Mouse (Mus musculus) intestine, postnatal 0 days (tissue): ENCODE data around the gene Mob3b. TPM values are rescaled to one million over a fixed set of nuclear protein-coding genes. Genes with fewer than 3 reads are reported as not detected.

ENCODE experiments used
- ATAC-seq: fragments of 200-750 bp; cut with Nextera tagmentation; 2 replicates; pipeline ENCODE4 v1.8.0; 2017; ENCODE audit warnings: mild to moderate bottlenecking, moderate TSS enrichment, moderate library complexity
- H3K27ac ChIP-seq: fragments of 300-500 bp; sonication (generic); 2 replicates; pipeline ENCODE4 v1.5.1; 2014; ENCODE audit warnings: mild to moderate bottlenecking, low read depth, low read length, moderate library complexity
- H3K27me3 ChIP-seq: fragments of 300-500 bp; sonication (generic); replicated peaks from 2 replicates; pipeline ENCODE4 v1.6.1; 2014; ENCODE audit warnings: low read length, mixed read lengths; ENCODE audit not compliant: control insufficient read depth, insufficient read depth
- H3K36me3 ChIP-seq: fragments of 300-500 bp; sonication (generic); 2 replicates; pipeline ENCODE4 v1.6.1; 2014; ENCODE audit warnings: mild to moderate bottlenecking, moderate library complexity; ENCODE audit not compliant: control insufficient read depth, insufficient read depth
- H3K4me1 ChIP-seq: fragments of 300-500 bp; sonication (generic); replicated peaks from 2 replicates; pipeline ENCODE4 v1.6.1; 2014; ENCODE audit warnings: antibody characterized with exemption, low read length, mixed read lengths; ENCODE audit not compliant: control insufficient read depth, insufficient read depth
- H3K4me2 ChIP-seq: fragments of 300-500 bp; sonication (generic); replicated peaks from 2 replicates; pipeline ENCODE4 v1.6.1; 2014; ENCODE audit warnings: low read depth, mild to moderate bottlenecking, moderate library complexity
- H3K4me3 ChIP-seq: fragments of 300-500 bp; sonication (generic); 2 replicates; pipeline ENCODE4 v1.5.1; 2014; ENCODE audit warnings: low read depth, low read length
- H3K9ac ChIP-seq: fragments of 300-500 bp; sonication (generic); 2 replicates; pipeline ENCODE4 v1.6.1; 2014; ENCODE audit warnings: mild to moderate bottlenecking, low read depth, low read length
- H3K9me3 ChIP-seq: fragments of 300-500 bp; sonication (generic); 2 replicates; pipeline ENCODE4 v1.6.1; 2016; ENCODE audit warnings: mixed run types; ENCODE audit not compliant: control insufficient read depth
- CTCF ChIP-seq: sonication (generic); IDR thresholded peaks from 2 replicates; pipeline ENCODE4 v1.5.1; 2016; ENCODE audit warnings: low read depth, mild to moderate bottlenecking, control low read depth, antibody characterized with exemption, moderate library complexity
- WGBS: fragments of 180-500 bp; shearing (Covaris S2); extraction: QIAGEN DNeasy Blood & Tissue Kit; methylation state at CpG from one replicate; pipeline ENCODE4 v1.1.7; 2014; 5-methylcytosine and 5-hydroxymethylcytosine counted together
- polyA plus RNA-seq: library from polyadenylated mRNA; unstranded; fragments of >200 nt; fragmentation: Nextera tagmentation; extraction: Ambion mirVana; gene quantifications from 2 replicates; pipeline ENCODE4 v1.2.1, GENCODE M21; 2015

Gene Mob3b
- polyA plus RNA-seq, 1 experiment from 2014 or later: 21.0 TPM

GRCm38 (mm10) chr4:35099210-35099864 is 57.9 kb downstream of the Mob3b start:
- peak overlapping the region; percentile 21 for H3K4me3 ChIP-seq

GRCm38 (mm10) chr4:35098552-35098951 is 58.7 kb downstream of the Mob3b start:
- Histone ChIP-seq H3K27ac (peak overlapping the region; percentile 93), H3K9me3 (no peaks in the 10 kb centered on the region), H3K4me2 (peak overlapping the region; percentile 45), H3K9ac (no peak overlapping the region), H3K36me3 (no peaks in the 10 kb centered on the region), H3K4me1 (peaks cover 14% of the 10 kb centered on the region), H3K27me3 (no peaks in the 10 kb centered on the region), H3K4me3 (no peak overlapping the region)
- TF ChIP-seq CTCF: no peak
- ATAC-seq: peak; percentile 67
- 43% methylated on average over 6 of the region's 6 CpGs for WGBS

More at GRCm38 (mm10) chr4:35099210-35099864, 57.9 kb downstream of the Mob3b start:
- Histone ChIP-seq H3K9ac (no peak overlapping the region), H3K9me3 (no peaks in the 10 kb centered on the region), H3K27me3 (no peaks in the 10 kb centered on the region), H3K27ac (peak overlapping the region; percentile 93), H3K36me3 (no peaks in the 10 kb centered on the region), H3K4me1 (peaks cover 14% of the 10 kb centered on the region), H3K4me2 (peak overlapping the region; percentile 69)
- peak; percentile 31; the same call in 1 of the 2 replicates for TF ChIP-seq CTCF
- 18% methylated on average over 17 of the region's 17 CpGs for WGBS
- no peak for ATAC-seq

GRCm38 (mm10) chr4:35096226-35097175 is 60.8 kb downstream of the Mob3b start:
- Histone ChIP-seq H3K4me1 (peaks cover 14% of the 10 kb centered on the region), H3K4me3 (peak overlapping the region; percentile 11; the same call in 1 of the 2 replicates), H3K27ac (peak overlapping the region; percentile 93), H3K36me3 (no peaks in the 10 kb centered on the region), H3K4me2 (peak overlapping the region; percentile 50), H3K9me3 (no peaks in the 10 kb centered on the region), H3K27me3 (no peaks in the 10 kb centered on the region), H3K9ac (no peak overlapping the region)
- TF ChIP-seq CTCF: 0 out of 2 replicates have a peak, but pooled peaks have one; percentile 15
- 47% methylated on average over 28 of the region's 28 CpGs for WGBS
- peak; percentile 78 for ATAC-seq

GRCm38 (mm10) chr4:35092457-35092856 is 64.8 kb downstream of the Mob3b start:
- peak; percentile 17; the same call in 1 of the 2 replicates for ATAC-seq
- Histone ChIP-seq H3K9me3 (no peaks in the 10 kb centered on the region), H3K4me1 (no peaks in the 10 kb centered on the region; the same call in none of the 2 replicates), H3K4me2 (peak overlapping the region; percentile 45; the same call in 1 of the 2 replicates), H3K27me3 (no peaks in the 10 kb centered on the region), H3K36me3 (no peaks in the 10 kb centered on the region), H3K27ac (peak overlapping the region; percentile 74), H3K4me3 (no peak overlapping the region), H3K9ac (0 out of 2 replicates have a peak overlapping the region, but pooled peaks have one; percentile 4)
- 25% methylated on average over 3 of the region's 3 CpGs for WGBS
- no peak for TF ChIP-seq CTCF

- Histone ChIP-seq H3K4me1 (peaks cover 3% of the 10 kb centered on the region), H3K27me3 (no peaks in the 10 kb centered on the region), H3K4me3 (no peak overlapping the region), H3K27ac (no peak overlapping the region; the same call in 1 of the 2 replicates), H3K4me2 (no peak overlapping the region), H3K9ac (no peak overlapping the region), H3K9me3 (no peaks in the 10 kb centered on the region), H3K36me3 (no peaks in the 10 kb centered on the region)
- no peak for ATAC-seq
- TF ChIP-seq CTCF: no peak
- 53% methylated on average over 13 of the region's 13 CpGs for WGBS
These were observed 66.0 kb downstream of the Mob3b start for GRCm38 (mm10) chr4:35091157-35091784.
